Mouse (Mus musculus) cerebral cortex, adult 2 months (tissue): ENCODE results near the gene H6pd.

Experiments used
- WGBS: fragments of 180-500 bp; shearing (Covaris S2); methylation state at CpG from one replicate; pipeline ENCODE4 v1.1.7; 2018; 5-methylcytosine and 5-hydroxymethylcytosine counted together

The H6pd gene

GRCm38 (mm10) chr4:149999510-149999900 lies 9.3 kb downstream of the H6pd start:
- 87% methylated on average over 9 of the region's 9 CpGs for WGBS

GRCm38 (mm10) chr4:149998786-149999509 lies 9.9 kb downstream of the H6pd start:
- WGBS, result 62% methylated on average over 14 of the region's 14 CpGs

DNA sequence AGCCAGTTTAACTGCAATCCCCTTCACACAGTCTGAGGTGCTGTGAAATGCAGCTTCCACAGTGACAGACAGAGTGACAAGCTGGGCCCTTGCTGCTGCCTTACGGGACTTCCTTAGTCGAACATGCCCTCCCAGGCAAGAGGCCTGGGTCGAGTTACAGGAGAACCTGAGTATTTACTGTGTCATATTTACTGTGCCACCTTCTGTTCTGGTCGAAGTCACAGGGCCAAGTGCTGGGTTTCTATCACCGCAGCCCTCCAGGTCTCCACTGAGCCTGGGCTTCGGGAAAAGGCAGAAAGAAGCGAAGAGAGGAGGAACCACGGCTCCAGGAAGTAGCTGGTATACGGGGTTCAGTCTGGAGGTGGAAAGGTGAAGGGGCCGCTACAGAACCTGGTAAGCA lies 10.8 kb downstream of the H6pd start:
- 88% methylated on average over 10 of the region's 10 CpGs for WGBS

DNA sequence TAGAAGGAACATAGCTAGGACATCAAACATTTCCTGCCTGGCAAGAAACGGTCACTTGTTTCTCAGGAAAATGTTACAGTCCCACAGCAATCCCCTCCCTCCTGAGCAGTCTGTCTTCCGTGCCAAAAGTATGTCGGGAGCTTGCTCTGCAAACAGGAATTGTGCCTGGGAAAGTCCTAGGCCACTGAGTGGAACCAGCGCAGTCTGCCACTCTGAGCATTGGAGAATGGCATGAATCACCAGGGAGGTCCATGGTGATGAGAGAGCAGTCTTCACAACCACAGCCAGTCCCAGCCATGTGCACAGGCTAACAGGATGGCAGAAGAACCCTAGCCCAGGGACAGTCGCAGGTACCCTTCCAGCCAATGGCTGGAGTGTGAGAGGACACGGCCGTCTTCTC lies 12.4 kb downstream of the H6pd start:
- WGBS, result 71% methylated on average over 7 of the region's 7 CpGs

DNA sequence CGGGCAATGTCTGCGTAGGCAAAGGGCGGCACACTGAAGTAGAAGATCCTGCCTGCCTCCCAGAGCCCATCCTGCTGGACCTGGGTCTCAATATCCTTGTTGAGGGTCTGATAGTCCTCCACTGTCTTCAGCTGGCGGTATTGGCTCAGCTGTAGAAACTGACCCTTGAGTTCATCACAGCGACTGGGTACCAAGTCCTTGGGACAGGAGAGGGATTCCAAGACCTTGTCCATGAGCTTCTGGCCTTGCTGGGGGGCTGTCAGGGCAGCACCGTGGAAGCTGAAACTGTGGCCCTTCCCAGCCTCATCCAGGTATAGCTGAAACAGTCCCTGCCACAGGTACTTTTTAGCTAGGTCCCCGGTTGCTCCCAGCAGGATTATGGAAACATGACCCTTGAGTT lies 12.9 kb downstream of the H6pd start:
- WGBS, result 96% methylated on average over 7 of the region's 7 CpGs

DNA sequence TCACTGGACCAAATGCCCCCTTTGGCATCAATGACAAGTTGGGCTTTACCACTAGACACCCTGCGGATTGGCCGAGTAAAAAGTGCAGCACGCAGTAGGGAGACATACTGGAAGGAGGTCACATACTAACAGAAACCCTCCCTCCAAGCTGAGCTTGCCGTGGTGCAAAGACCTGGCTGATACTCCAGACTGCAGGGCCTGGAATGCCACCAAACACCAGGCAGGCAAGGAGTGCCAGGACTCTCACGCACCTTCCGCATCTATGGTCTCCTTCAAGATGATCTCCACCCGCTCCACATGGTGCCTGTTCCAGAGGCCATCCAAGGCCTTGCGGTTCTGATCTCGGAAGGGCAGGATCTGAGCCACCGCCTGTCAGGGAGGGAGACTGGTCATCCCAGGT lies 14.6 kb downstream of the H6pd start:
- WGBS, result 89% methylated on average over 10 of the region's 10 CpGs

GRCm38 (mm10) chr4:149992670-149993032 lies 16.2 kb downstream of the H6pd start:
- 97% methylated on average over 8 of the region's 8 CpGs for WGBS

DNA sequence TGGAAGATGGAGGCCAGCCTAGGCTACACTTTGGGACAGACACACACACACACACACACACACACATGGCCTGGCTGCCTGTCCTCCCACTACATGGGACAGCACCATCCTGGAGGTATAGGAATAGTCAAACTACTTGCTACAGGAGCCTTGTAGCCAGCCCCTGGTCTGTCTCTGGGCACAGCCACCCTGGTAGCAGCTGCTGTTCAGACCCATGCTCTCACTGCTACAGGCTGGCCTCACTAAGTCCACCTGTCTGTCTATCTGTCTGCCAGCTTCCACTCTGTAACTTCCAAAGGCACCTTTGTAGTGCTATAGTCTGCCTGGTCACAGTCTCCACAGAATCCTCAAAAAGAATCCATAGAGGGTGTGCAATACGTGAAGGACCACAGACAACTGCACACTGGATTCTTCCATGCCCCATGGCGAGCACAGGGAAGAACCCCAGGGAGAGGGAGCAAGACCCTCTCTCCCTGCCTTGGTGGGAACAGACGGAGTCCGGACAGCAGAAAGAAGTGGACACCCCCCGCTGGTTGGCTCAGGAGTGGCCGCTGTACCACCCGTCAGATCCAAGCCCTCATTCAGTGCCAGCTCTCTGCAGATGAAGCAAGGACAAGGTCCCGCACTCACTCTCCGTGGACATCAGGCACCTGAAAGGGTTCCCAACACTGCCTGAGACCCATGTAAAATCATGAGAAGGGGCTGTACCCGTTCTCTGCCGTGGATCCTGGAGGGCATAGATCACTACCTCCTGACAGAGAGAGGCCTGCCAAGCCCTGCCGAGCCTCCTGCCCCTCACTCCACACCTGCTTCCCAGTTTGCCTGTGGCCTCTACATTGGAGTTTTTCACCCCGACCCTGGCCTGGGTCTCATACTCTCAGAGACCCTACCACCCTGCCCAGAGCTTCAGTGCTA lies 16.8 kb downstream of the H6pd start:
- WGBS, result 93% methylated on average over 13 of the region's 13 CpGs

GRCm38 (mm10) chr4:149990954-149991633 lies 17.7 kb downstream of the H6pd start:
- 54% methylated on average over 9 of the region's 9 CpGs for WGBS

GRCm38 (mm10) chr4:149990212-149990953 lies 18.4 kb downstream of the H6pd start:
- 30% methylated on average over 8 of the region's 8 CpGs for WGBS

DNA sequence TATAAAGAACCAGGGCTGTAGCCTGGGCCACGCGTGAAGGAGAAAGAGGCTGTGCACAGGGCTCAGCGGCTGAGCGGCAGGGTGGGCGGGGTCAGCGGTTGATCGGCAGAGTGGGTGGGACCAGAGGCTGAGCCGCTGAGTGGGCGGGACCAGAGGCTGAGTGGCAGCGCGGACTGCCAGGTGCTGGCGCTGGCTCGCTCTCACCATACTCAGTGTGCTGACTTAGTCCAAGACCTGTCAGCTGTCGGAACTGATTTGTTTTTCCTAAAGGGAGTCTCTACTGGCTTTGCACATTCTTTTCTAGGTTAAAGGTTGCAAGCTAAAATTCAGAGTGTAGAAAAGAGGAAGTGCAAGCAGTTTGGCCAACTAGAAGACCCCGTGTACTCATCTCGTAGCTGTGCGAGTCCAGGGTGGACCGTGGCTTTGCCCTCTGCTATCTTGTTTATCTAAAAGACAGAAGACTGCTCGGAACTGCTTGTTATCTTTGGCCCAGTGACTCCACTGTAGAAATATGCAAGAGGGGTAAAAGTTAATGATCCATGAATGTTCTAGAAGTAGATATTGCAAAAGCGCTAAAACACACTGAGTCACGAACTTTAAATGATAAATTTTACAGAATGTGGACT lies 19.8 kb downstream of the H6pd start:
- WGBS, result 6% methylated on average over 21 of the region's 21 CpGs

DNA sequence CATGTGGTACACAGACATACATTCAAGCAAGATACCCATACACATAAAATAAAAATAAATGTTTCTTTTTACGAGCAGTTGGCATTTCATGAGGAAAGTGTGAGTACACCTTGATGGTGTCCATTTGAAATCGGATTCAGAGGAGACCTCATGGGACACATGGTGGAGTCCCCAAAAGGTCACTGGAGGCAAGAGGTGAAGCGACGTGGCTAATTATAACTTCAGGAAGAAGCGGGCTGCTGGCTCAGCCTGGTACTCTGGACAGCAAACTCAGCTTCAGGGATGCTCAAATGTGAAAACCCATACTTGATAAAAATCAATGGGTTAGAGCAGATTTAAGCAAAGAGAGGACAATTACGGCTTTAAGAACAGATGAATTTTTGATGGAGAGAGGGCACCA lies 20.5 kb downstream of the H6pd start:
- 75% methylated on average over 6 of the region's 6 CpGs for WGBS

DNA sequence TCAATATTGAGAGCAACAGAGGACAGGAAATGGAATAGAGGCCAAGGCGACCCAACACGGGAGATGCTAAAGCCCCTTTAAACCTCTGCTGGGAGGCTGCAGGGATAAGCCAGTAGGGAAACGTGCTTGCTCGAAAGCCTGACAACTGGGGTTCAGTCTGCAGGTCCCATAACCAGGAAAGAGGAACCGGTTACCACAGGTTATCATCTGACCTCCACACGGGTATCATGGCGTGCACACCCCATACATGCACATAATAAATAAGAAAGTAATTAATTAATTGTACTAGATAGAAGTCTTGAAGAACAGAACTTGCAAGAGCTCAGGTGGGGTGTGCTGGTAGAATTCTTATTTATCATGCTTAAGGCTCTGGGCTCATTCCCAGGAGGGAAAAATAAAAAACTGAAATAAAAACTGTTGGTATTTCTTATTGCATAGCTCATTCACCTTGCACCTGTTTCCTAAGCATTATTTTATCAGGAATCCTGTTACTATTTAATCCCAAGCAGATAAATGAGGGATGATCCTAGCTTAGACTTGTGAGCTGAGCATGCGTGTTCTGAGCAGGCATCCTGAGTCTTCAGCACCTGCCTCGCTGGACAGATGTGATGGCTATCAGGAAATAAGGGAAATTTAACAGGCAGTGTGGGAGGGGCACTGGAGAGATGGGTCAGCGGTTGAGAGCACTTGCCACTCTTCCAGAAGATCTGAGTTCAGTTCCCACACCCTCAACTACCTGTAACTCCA lies 22.0 kb downstream of the H6pd start:
- WGBS, result 92% methylated on average over 10 of the region's 10 CpGs

DNA sequence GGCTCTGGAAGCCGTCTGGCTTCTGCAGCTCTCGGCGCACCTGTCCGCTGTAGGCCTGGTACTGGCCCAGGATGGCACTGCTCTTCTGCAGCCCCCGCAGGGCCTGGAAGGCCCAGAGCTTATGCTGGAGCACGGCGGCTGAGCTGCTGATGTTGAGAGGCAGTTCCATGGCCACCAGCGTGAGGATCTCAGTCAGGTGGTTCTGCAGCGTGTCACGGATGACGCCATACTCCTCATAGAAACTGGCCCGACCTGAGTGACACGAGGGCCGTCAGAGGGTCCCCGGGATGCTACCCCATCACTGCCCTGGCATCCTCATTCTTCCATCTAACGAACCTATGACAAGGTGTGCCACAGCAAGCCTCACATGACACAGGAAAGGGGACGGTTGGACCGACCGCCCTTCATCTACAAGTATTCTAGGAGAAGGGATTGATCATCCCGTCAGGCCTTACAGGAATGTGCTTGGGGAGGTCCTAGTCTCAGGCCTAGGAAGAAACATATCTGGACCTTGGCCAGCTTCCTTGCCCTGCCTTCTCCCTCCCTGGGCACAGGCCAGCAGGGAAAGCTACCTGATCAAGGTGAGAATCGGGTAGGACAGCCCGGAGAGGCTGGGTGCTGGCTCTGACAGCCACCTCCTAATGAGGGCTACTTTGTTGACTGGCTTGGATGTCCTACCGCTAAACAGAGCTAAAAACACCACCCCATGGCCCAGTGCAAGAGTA lies 24.7 kb downstream of the H6pd start:
- 94% methylated on average over 23 of the region's 23 CpGs for WGBS

DNA sequence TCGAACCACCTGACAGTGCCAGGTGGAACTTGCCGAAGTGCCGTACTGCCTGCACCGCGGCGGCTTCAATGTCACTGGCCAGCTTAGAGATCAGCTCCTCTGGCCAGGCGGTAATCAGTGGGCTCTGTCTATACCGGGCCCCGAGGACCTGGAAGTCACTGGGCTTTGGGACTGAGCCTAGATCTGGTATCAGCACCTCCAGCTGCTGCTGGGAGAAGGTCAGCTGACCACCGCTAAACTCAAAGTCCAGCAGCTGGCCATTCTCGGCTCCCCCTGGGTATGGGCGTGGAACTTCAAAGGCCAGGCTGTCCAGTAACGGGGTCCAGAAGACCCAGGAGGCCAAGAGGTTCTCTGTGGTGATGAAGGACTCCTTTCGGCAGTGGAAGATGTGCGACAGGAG lies 26.7 kb downstream of the H6pd start:
- 89% methylated on average over 15 of the region's 15 CpGs for WGBS

GRCm38 (mm10) chr4:149979819-149980308 lies 29.0 kb downstream of the H6pd start:
- 5% methylated on average over 12 of the region's 12 CpGs for WGBS

- 77% methylated on average over 2 of the region's 2 CpGs for WGBS
Observed at GRCm38 (mm10) chr4:149978820-149979219, 30.0 kb downstream of the H6pd start.

DNA sequence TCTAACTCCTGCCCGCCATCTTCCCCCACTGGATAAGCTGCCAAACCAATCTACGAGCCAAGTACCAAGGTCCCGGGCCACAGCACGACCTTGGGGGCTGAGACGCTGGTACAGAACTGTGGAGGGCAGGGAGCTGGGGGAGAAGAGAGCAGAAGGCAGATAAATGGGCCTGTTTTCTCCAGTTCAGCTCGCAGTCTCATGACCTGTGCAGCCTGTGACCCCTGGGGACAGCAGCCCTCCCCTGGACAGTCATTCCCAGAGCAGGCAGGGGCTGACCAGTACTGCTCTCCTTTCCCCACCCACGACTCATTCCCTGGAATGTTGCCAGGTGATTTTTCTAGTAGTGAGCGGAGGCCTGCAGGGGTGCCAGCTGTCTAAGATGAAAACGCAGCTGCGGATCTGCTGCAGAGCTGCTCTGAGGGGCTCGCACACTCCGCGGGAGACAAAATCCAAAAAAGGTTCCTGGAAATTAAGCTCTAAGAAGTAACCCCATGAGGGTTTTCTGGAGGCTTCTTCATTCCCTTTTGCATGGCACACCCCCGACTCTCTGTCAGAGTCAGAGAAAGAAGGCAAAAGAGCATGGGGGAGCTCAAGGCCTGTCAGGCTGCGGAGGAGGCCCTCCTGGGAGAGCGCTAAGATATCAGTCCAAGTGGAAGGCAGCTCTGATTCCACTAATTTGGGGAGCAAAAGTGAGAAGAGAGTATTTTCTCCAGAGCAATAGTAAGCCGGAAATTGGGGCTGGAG lies 30.9 kb downstream of the H6pd start:
- 53% methylated on average over 17 of the region's 17 CpGs for WGBS

- 64% methylated on average over 6 of the region's 6 CpGs for WGBS
Observed at GRCm38 (mm10) chr4:149977181-149977580, 31.6 kb downstream of the H6pd start.
